Mouse (Mus musculus) CH12.LX (cell line): ENCODE results near the gene Serpina1f. TPM values are rescaled to one million over a fixed set of nuclear protein-coding genes. Genes with fewer than 3 reads are reported as not detected.

Experiments used
- DNase-seq: peaks from one replicate; pipeline ENCODE4 v3.0.0-alpha.2; 2013; ENCODE audit errors: extremely low read depth
- H3K27ac ChIP-seq: 2 replicates; pipeline ENCODE4 v1.5.1; 2012; ENCODE audit warnings: low read depth, mild to moderate bottlenecking, control low read depth, moderate library complexity; ENCODE audit not compliant: insufficient read depth
- H3K27me3 ChIP-seq: replicated peaks from 2 replicates; pipeline ENCODE3; 2012; ENCODE audit warnings: inconsistent platforms
- H3K36me3 ChIP-seq, 2 experiments: replicated peaks in 1 of 2; 2 replicates each; pipeline versions ENCODE3 to v1.6.1; 2012; ENCODE audit warnings: inconsistent platforms in 1 of 2, low read length in 1 of 2, mild to moderate bottlenecking in 1 of 2, mixed read lengths in 1 of 2, moderate library complexity in 1 of 2; ENCODE audit not compliant: control insufficient read depth in 1 of 2, insufficient read depth in 1 of 2
- H3K4me1 ChIP-seq, 2 experiments: 2 replicates each; pipeline ENCODE4 v1.6.1; 2012; ENCODE audit warnings: inconsistent platforms in 1 of 2, moderate library complexity in 1 of 2; ENCODE audit not compliant: insufficient read depth in 2 of 2, control insufficient read depth in 1 of 2
- H3K4me2 ChIP-seq: 2 replicates; pipeline ENCODE4 v1.6.1; 2012; ENCODE audit warnings: low read depth, mild to moderate bottlenecking, control low read depth; ENCODE audit not compliant: poor library complexity, insufficient read depth, severe bottlenecking
- H3K4me3 ChIP-seq, 3 experiments: fragments of 150-350 bp in 1 of 3; sonication (generic) in 1 of 3; replicated peaks in 1 of 3; 2 replicates each; pipeline versions ENCODE3 to v1.5.1; 2011 to 2012; ENCODE audit warnings: low read depth in 2 of 3, low read length in 2 of 3, mild to moderate bottlenecking in 2 of 3, moderate library complexity in 2 of 3, control low read depth in 1 of 3, improper control_type of control experiment in 1 of 3, inconsistent platforms in 1 of 3, mixed read lengths in 1 of 3; ENCODE audit not compliant: poor library complexity in 1 of 3
- H3K79me2 ChIP-seq: replicated peaks from 2 replicates; pipeline ENCODE4 v1.6.1; 2012; ENCODE audit warnings: mild to moderate bottlenecking, moderate library complexity; ENCODE audit not compliant: control insufficient read depth, poor library complexity, insufficient read depth, severe bottlenecking; ENCODE audit errors: extremely low read depth
- H3K9ac ChIP-seq: 2 replicates; pipeline ENCODE4 v1.6.1; 2012; ENCODE audit warnings: low read depth, mild to moderate bottlenecking, control low read depth, moderate library complexity; ENCODE audit not compliant: insufficient read depth
- H3K9me3 ChIP-seq: replicated peaks from 2 replicates; pipeline ENCODE3; 2012; ENCODE audit warnings: low read length, inconsistent platforms, mixed read lengths
- CHD2 ChIP-seq: IDR thresholded peaks from 2 replicates; pipeline ENCODE4 v1.6.1; 2011; ENCODE audit warnings: low read length, improper control_type of control experiment
- ELF1 ChIP-seq: IDR thresholded peaks from 2 replicates; pipeline ENCODE4 v1.6.1; 2014; ENCODE audit warnings: low read depth, mild to moderate bottlenecking, inconsistent platforms, low read length, improper control_type of control experiment
- EP300 ChIP-seq: IDR thresholded peaks from 2 replicates; pipeline ENCODE4 v1.6.1; 2011; ENCODE audit warnings: low read length, improper control_type of control experiment
- ETS1 ChIP-seq: conservative IDR thresholded peaks from 2 replicates; pipeline ENCODE4 v1.6.1; 2012; ENCODE audit warnings: low read depth, mild to moderate bottlenecking, inconsistent platforms, low read length, improper control_type of control experiment, moderate library complexity
- HCFC1 ChIP-seq: IDR thresholded peaks from 2 replicates; pipeline ENCODE4 v1.6.1; 2012; ENCODE audit warnings: low read depth, mild to moderate bottlenecking, inconsistent platforms, low read length, improper control_type of control experiment
- IRF4 ChIP-seq: IDR thresholded peaks from 2 replicates; pipeline ENCODE4 v1.6.1; 2014; ENCODE audit warnings: low read depth, mild to moderate bottlenecking, inconsistent platforms, low read length, improper control_type of control experiment
- JUN ChIP-seq: IDR thresholded peaks from 2 replicates; pipeline ENCODE4 v1.6.1; 2011; ENCODE audit warnings: low read depth, mild to moderate bottlenecking, low read length, improper control_type of control experiment, moderate library complexity; ENCODE audit not compliant: insufficient read depth
- JUND ChIP-seq: conservative IDR thresholded peaks from 2 replicates; pipeline ENCODE4 v1.6.1; 2011; ENCODE audit warnings: low read depth, low read length, improper control_type of control experiment
- MAX ChIP-seq: IDR thresholded peaks from 2 replicates; pipeline ENCODE4 v1.6.1; 2011; ENCODE audit warnings: low read length, improper control_type of control experiment
- MAZ ChIP-seq: IDR thresholded peaks from 2 replicates; pipeline ENCODE4 v1.6.1; 2012; ENCODE audit warnings: low read depth, mild to moderate bottlenecking, inconsistent platforms, low read length, improper control_type of control experiment, moderate library complexity
- MXI1 ChIP-seq: IDR thresholded peaks from 2 replicates; pipeline ENCODE4 v1.6.1; 2011; ENCODE audit warnings: mild to moderate bottlenecking, low read depth, low read length, improper control_type of control experiment
- MYC ChIP-seq: IDR thresholded peaks from 2 replicates; pipeline ENCODE4 v1.6.1; 2011; ENCODE audit warnings: low read depth, mild to moderate bottlenecking, improper control_type of control experiment, low read length
- NELFE ChIP-seq: IDR thresholded peaks from 2 replicates; pipeline ENCODE4 v1.6.1; 2011; ENCODE audit warnings: low read depth, low read length, improper control_type of control experiment
- NRF1 ChIP-seq: IDR thresholded peaks from 2 replicates; pipeline ENCODE4 v1.6.1; 2014; ENCODE audit warnings: low read depth, mild to moderate bottlenecking, inconsistent platforms, low read length, improper control_type of control experiment, moderate library complexity
- PAX5 ChIP-seq: IDR thresholded peaks from 2 replicates; pipeline ENCODE4 v1.6.1; 2012; ENCODE audit warnings: low read length, inconsistent platforms, mixed read lengths
- POLR2A ChIP-seq: IDR thresholded peaks from 2 replicates; pipeline ENCODE4 v1.6.1; 2011; ENCODE audit warnings: low read depth, mild to moderate bottlenecking, improper control_type of control experiment, low read length
- RAD21 ChIP-seq: IDR thresholded peaks from 2 replicates; pipeline ENCODE4 v1.6.1; 2011; ENCODE audit warnings: low read depth, mild to moderate bottlenecking, low read length, improper control_type of control experiment, moderate library complexity
- RCOR1 ChIP-seq: conservative IDR thresholded peaks from 2 replicates; pipeline ENCODE4 v1.6.1; 2012; ENCODE audit warnings: low read depth, mild to moderate bottlenecking, inconsistent platforms, low read length, improper control_type of control experiment
- SIN3A ChIP-seq: IDR thresholded peaks from 2 replicates; pipeline ENCODE4 v1.6.1; 2012; ENCODE audit warnings: low read length, improper control_type of control experiment, inconsistent platforms
- SMC3 ChIP-seq: IDR thresholded peaks from 2 replicates; pipeline ENCODE4 v1.6.1; 2011; ENCODE audit warnings: low read depth, low read length, improper control_type of control experiment
- TBP ChIP-seq: conservative IDR thresholded peaks from 2 replicates; pipeline ENCODE4 v1.6.1; 2011; ENCODE audit warnings: low read depth, low read length, improper control_type of control experiment
- UBTF ChIP-seq: IDR thresholded peaks from 2 replicates; pipeline ENCODE4 v1.6.1; 2012; ENCODE audit warnings: low read depth, mild to moderate bottlenecking, inconsistent platforms, low read length, improper control_type of control experiment, moderate library complexity
- USF1 ChIP-seq: IDR thresholded peaks from 2 replicates; pipeline ENCODE4 v1.6.1; 2014; ENCODE audit warnings: low read depth, mild to moderate bottlenecking, inconsistent platforms, low read length, improper control_type of control experiment
- ZC3H11A ChIP-seq: IDR thresholded peaks from 2 replicates; pipeline ENCODE4 v1.6.1; 2012; ENCODE audit warnings: low read depth, mild to moderate bottlenecking, inconsistent platforms, low read length, improper control_type of control experiment
- ZKSCAN1 ChIP-seq: IDR thresholded peaks from 2 replicates; pipeline ENCODE4 v1.6.1; 2012; ENCODE audit warnings: low read depth, inconsistent platforms, low read length, improper control_type of control experiment, borderline replicate concordance
- ZNF384 ChIP-seq: IDR thresholded peaks from 2 replicates; pipeline ENCODE4 v1.6.1; 2012; ENCODE audit warnings: low read depth, low read length, improper control_type of control experiment, inconsistent platforms
- dilution Hi-C: fragments of 300-500 bp; cut with MboI; formaldehyde crosslinking; loops from 2 replicates; pipeline ENCODE4 v1.14.3; 2020; ENCODE audit warnings: low sequenced_read_pairs; ENCODE audit not compliant: extremely low pct_unique_long_range_greater_than_20kb, extremely low pct_ligation_motif_present
- in situ Hi-C: fragments of 300-500 bp; cut with MboI; formaldehyde crosslinking; loops from 3 replicates; pipeline ENCODE4 v1.14.3; 2019; ENCODE audit warnings: low sequenced_read_pairs, low pct_ligation_motif_present, low pct_unique_long_range_greater_than_20kb, mixed read lengths
- polyA plus RNA-seq: library from polyadenylated mRNA; unstranded; fragments of >175 nt; gene quantifications from 2 replicates; pipeline ENCODE4 v1.2.1, GENCODE M21; 2012; ENCODE audit warnings: low read depth; ENCODE audit not compliant: insufficient read length
- total RNA-seq, 2 experiments: library from RNA; depleted of rRNA; stranded (reverse); fragments of 300-350 nt in 1 of 2; fragments of >200 nt in 1 of 2; gene quantifications; 2 replicates each; pipeline ENCODE4 v1.2.3; 2012 to 2014

Gene Serpina1f
- total and polyA plus RNA-seq, 3 experiments = not detected

DNA sequence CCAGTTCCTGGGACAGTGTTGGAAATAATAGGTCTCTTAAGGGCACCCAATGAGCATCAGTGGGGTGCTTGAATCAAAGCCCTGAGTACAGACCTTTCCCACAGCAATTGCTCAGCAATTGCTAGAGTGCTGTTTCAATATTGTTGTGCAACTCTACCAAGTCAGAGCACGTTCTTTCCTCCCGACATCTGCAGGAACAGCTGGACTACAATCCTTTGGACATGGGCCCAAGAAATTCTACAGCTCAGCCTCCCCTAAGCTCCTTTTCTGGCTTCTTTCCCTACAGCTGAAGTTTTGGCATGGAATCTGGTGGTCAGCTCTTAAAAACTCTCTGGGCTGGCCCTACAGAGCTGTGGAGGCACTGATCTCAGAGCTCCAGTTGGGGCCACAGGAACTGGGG, 22.1 kb downstream of the Serpina1f start:
- Histone ChIP-seq H3K4me1 (no peaks in the 10 kb centered on the region), H3K9me3 (no peaks in the 10 kb centered on the region), H3K27me3 (peaks cover 99% of the 10 kb centered on the region), H3K9ac (no peak overlapping the region), H3K36me3 (no peaks in the 10 kb centered on the region), H3K79me2 (no peaks in the 10 kb centered on the region), H3K4me2 (no peak overlapping the region), H3K4me3 (no peak overlapping the region), H3K27ac (no peak overlapping the region)
- no peak for DNase-seq
- TF ChIP-seq USF1 = no peak
- TF ChIP-seq JUN = no peak
- no peak for TF ChIP-seq RAD21
- no peak for TF ChIP-seq PAX5
- TF ChIP-seq MYC = no peak
- no peak for TF ChIP-seq ETS1
- no peak for TF ChIP-seq JUND
- no peak for TF ChIP-seq ELF1
- no peak for TF ChIP-seq ZNF384
- no peak for TF ChIP-seq EP300
- no peak for TF ChIP-seq CHD2
- TF ChIP-seq MXI1 = no peak
- TF ChIP-seq ZKSCAN1 = no peak
- no peak for TF ChIP-seq IRF4
- no peak for TF ChIP-seq ZC3H11A
- TF ChIP-seq RCOR1 = no peak
- no peak for TF ChIP-seq UBTF
- no peak for TF ChIP-seq POLR2A
- dilution Hi-C loops (no loop called here), in situ Hi-C loops (no loop called here)

DNA sequence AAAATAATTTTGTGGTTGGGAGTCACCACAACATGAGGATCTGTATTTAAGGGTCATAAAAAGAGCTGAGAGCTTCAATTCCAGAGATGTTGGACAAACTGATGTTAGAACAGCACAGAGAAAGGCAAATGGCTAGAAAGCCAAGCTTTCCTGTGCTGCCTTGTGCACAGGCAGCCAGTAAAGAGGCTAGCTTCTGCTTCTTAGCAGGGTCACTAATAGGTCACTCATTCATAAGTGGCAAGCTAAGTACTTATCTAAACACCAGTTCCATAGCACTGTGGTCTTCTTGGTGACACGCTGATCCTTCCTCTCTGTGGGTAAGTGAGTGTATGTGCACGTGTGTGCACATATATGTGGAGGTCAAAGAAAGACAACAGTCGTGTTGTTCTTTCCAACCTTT, 23.8 kb downstream of the Serpina1f start:
- in situ Hi-C loops = no loop called here

More for the DNA sequence above, 23.8 kb downstream of the Serpina1f start:
- Histone ChIP-seq H3K27me3 (peaks cover 93% of the 10 kb centered on the region), H3K4me2 (no peak overlapping the region), H3K4me3 (no peak overlapping the region), H3K9me3 (no peaks in the 10 kb centered on the region), H3K79me2 (no peaks in the 10 kb centered on the region), H3K36me3 (no peaks in the 10 kb centered on the region), H3K4me1 (no peaks in the 10 kb centered on the region), H3K27ac (no peak overlapping the region), H3K9ac (no peak overlapping the region)
- dilution Hi-C loops = no loop called here
- TF ChIP-seq POLR2A (no peak), NRF1 (no peak), MAX (no peak), RAD21 (no peak), MAZ (no peak), ETS1 (no peak), IRF4 (no peak), RCOR1 (no peak), SIN3A (no peak), SMC3 (no peak), ZNF384 (no peak), NELFE (no peak), USF1 (no peak), HCFC1 (no peak), TBP (no peak)
- no peak for DNase-seq
